Mouse (Mus musculus): ENCODE results near the gene Ddn.

- TF ChIP-seq POLR2AphosphoS2 (IDR thresholded peaks at IDR 0.05; ENCODE audit: insufficient read length, low read depth) (no peak), TCF12 (IDR thresholded peaks at IDR 0.05; ENCODE audit: insufficient read depth, poor library complexity, severe bottlenecking) (no peak), MYOD1 (IDR thresholded peaks at IDR 0.05; ENCODE audit: control insufficient read depth in 1 of 3, insufficient read length in 2 of 3, low read depth in 2 of 3) (no peak), MAX (IDR thresholded peaks at IDR 0.05; ENCODE audit: low read depth) (no peak), POLR2A (IDR thresholded peaks at IDR 0.05; ENCODE audit: insufficient read length, low read depth) (no peak)
Measured at GRCm38 (mm10) chr15:98792233-98793020, 16.9 kb downstream of the Ddn start.

Data from myocyte (in vitro differentiated cells).